Mouse (Mus musculus) G1E-ER4 (cell line): ENCODE data around the gene Olfr1286. TPM values are rescaled to one million over a fixed set of nuclear protein-coding genes. Genes with fewer than 3 reads are reported as not detected.

Experiments
- GATA1 ChIP-seq: IDR thresholded peaks from one replicate; pipeline ENCODE4 v1.8.0; 2012; ENCODE audit warnings: low read length, inconsistent platforms
- polyA plus RNA-seq: library from polyadenylated mRNA; stranded (reverse); fragments of >175 nt; gene quantifications from 2 replicates; pipeline ENCODE4 v1.2.3, GENCODE M21; 2012

Gene Olfr1286
- polyA plus RNA-seq, result not detected in 2 replicates

DNA sequence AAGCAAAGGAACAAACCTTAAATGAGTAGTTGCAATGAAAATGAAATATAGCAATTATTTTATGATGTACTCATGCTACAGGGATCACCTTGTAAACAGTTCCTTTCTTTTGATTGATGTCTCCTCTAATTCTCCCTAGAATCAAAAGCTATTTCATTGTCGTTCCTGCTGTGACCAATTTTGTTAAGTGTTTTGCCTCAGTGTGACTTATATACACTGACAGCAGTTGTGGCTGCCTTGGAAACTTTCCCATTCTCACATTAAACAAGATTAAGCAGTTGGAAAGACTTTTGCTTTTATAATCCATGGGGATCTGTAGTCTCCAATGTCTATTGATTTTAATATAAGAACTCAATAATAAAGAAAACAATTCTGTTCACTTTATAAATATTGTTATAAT is at the start of gene Olfr1286:
Gene Olfr1286 (minus strand): TSS at position 185 of the 400 bp plus-strand sequence.
- TF ChIP-seq GATA1, result no peak

DNA sequence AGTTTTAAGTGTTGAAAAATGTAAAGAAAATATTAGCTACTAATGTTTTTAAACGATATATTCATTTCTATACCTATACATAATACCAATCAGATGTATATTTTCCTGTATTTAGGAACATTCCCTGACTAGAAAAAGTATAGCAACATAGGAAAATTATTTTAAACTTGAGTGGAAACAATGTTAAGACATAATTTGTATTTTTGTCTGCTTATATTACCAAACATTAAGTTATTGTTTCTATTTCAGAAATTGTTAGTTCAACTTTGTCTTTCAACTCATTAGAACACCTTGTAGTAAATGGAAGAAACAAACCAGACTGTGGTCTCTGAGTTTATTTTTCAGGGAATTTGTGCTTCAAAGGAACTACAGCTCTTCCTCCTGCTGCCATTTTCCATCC is 25.9 kb upstream of the Olfr1286 start, which contains the start of gene Olfr1287:
Gene Olfr1287 (plus strand): TSS at position 301 of the 400 bp plus-strand sequence.
- no peak for TF ChIP-seq GATA1

GRCm38 (mm10) chr2:111375222-111375621 is 47.7 kb downstream of the Olfr1286 start, which contains the start of gene Olfr1284:
TSS of gene Olfr1284 (plus strand) at chr2:111375522.
- no peak for TF ChIP-seq GATA1

Other genes with a start within 250 kb of the Olfr1286 start
- gene 4930430A15Rik, start 193.5 kb downstream of the Olfr1286 start, polyA plus RNA-seq, result not detected in 2 replicates
- gene Olfr1275, start 187.8 kb downstream of the Olfr1286 start, polyA plus RNA-seq, result not detected in 2 replicates
- not detected in 2 replicates for gene Olfr1276, start 168.6 kb downstream of the Olfr1286 start, polyA plus RNA-seq
- gene Olfr1277, start 149.0 kb downstream of the Olfr1286 start, polyA plus RNA-seq, result not detected in 2 replicates
- not detected in 2 replicates for gene Olfr1278, start 133.0 kb downstream of the Olfr1286 start, polyA plus RNA-seq
- gene Olfr1279, start 122.5 kb downstream of the Olfr1286 start, polyA plus RNA-seq, result not detected in 2 replicates
- gene Olfr1280, start 109.1 kb downstream of the Olfr1286 start, polyA plus RNA-seq, result not detected in 2 replicates
- not detected in 2 replicates for gene Olfr1281, start 96.6 kb downstream of the Olfr1286 start, polyA plus RNA-seq
- not detected in 2 replicates for gene Olfr1282, start 87.0 kb downstream of the Olfr1286 start, polyA plus RNA-seq
- not detected in 2 replicates for gene Olfr1283, start 56.3 kb downstream of the Olfr1286 start, polyA plus RNA-seq
- not detected in 2 replicates for gene Olfr1284, start 47.6 kb downstream of the Olfr1286 start, polyA plus RNA-seq
- not detected in 2 replicates for gene Olfr1287, start 26.0 kb upstream of the Olfr1286 start, polyA plus RNA-seq
- gene Olfr1288, start 51.0 kb upstream of the Olfr1286 start, polyA plus RNA-seq, result not detected in 2 replicates
- gene Olfr1289, start 57.7 kb upstream of the Olfr1286 start, polyA plus RNA-seq, result not detected in 2 replicates
- not detected in 2 replicates for gene Olfr1290, start 70.7 kb upstream of the Olfr1286 start, polyA plus RNA-seq
- gene Olfr1291-ps1, start 74.1 kb upstream of the Olfr1286 start, polyA plus RNA-seq, result not detected in 2 replicates
- gene Olfr1293-ps, start 102.1 kb upstream of the Olfr1286 start, polyA plus RNA-seq, result not detected in 2 replicates
- not detected in 2 replicates for gene Olfr1294, start 117.2 kb upstream of the Olfr1286 start, polyA plus RNA-seq
- not detected in 2 replicates for gene Olfr1295, start 146.6 kb upstream of the Olfr1286 start, polyA plus RNA-seq
- not detected in 2 replicates for gene Olfr1297, start 203.4 kb upstream of the Olfr1286 start, polyA plus RNA-seq
- gene Olfr1298, start 226.1 kb upstream of the Olfr1286 start, polyA plus RNA-seq, result not detected in 2 replicates
- not detected in 2 replicates for gene Olfr1299, start 238.3 kb upstream of the Olfr1286 start, polyA plus RNA-seq